Mouse (Mus musculus) myocyte (in vitro differentiated cells): Measurements from ENCODE around the gene Pik3r5. TPM values are rescaled to one million over a fixed set of nuclear protein-coding genes. Genes with fewer than 3 reads are reported as not detected.

ENCODE experiments used
- H3K27me3 ChIP-seq: one replicate; pipeline ENCODE4 v1.6.1; 2011; ENCODE audit not compliant: control insufficient read depth, insufficient read depth, insufficient read length
- H3K36me3 ChIP-seq: one replicate; pipeline ENCODE4 v1.6.1; 2011; ENCODE audit not compliant: control insufficient read depth, insufficient read depth
- H3K4me2 ChIP-seq: one replicate; pipeline ENCODE4 v1.6.1; 2011; ENCODE audit warnings: low read depth, control low read depth
- H3K4me3 ChIP-seq: one replicate; pipeline ENCODE4 v1.5.1; 2011; ENCODE audit warnings: mild to moderate bottlenecking, control low read depth, moderate library complexity
- H3K79me2 ChIP-seq: one replicate; pipeline ENCODE4 v1.6.1; 2011; ENCODE audit not compliant: control insufficient read depth, insufficient read depth
- H3ac ChIP-seq: one replicate; pipeline ENCODE4 v1.6.1; 2011; ENCODE audit not compliant: control insufficient read depth, insufficient read length
- CEBPB ChIP-seq: IDR thresholded peaks from 2 replicates; pipeline ENCODE4 v1.6.1; 2011; ENCODE audit warnings: mild to moderate bottlenecking, moderate library complexity; ENCODE audit not compliant: poor library complexity, insufficient read depth, severe bottlenecking
- E2F4 ChIP-seq: IDR thresholded peaks from one replicate; pipeline ENCODE4 v1.6.1; 2011; ENCODE audit warnings: mild to moderate bottlenecking, control low read depth, moderate library complexity; ENCODE audit not compliant: insufficient read depth
- MAX ChIP-seq: IDR thresholded peaks from one replicate; pipeline ENCODE4 v1.6.1; 2011; ENCODE audit warnings: low read depth, mild to moderate bottlenecking, control low read depth
- MYOD1 ChIP-seq, 3 experiments: IDR thresholded peaks; one replicate each; pipeline ENCODE4 v1.6.1; 2011; ENCODE audit warnings: control low read depth in 2 of 3, low read depth in 2 of 3, mild to moderate bottlenecking in 2 of 3, moderate library complexity in 1 of 3; ENCODE audit not compliant: insufficient read length in 2 of 3, control insufficient read depth in 1 of 3
- MYOG ChIP-seq, 3 experiments: IDR thresholded peaks; one replicate each; pipeline ENCODE4 v1.6.1; 2011; ENCODE audit warnings: control low read depth in 2 of 3, low read depth in 2 of 3, mild to moderate bottlenecking in 2 of 3; ENCODE audit not compliant: insufficient read length in 2 of 3, control insufficient read depth in 1 of 3, insufficient read depth in 1 of 3
- POLR2A ChIP-seq: IDR thresholded peaks from one replicate; pipeline ENCODE4 v1.6.1; 2011; ENCODE audit warnings: low read depth, mild to moderate bottlenecking, control low read depth, moderate library complexity; ENCODE audit not compliant: insufficient read length
- POLR2AphosphoS2 ChIP-seq: IDR thresholded peaks from one replicate; pipeline ENCODE4 v1.6.1; 2011; ENCODE audit warnings: low read depth, control low read depth; ENCODE audit not compliant: insufficient read length
- REST ChIP-seq: IDR thresholded peaks from one replicate; pipeline ENCODE4 v1.6.1; 2011; ENCODE audit warnings: mild to moderate bottlenecking, control low read depth, moderate library complexity; ENCODE audit not compliant: insufficient read depth, insufficient read length
- SRF ChIP-seq: IDR thresholded peaks from one replicate; pipeline ENCODE4 v1.6.1; 2011; ENCODE audit warnings: low read depth; ENCODE audit not compliant: control insufficient read depth, insufficient read length
- TCF12 ChIP-seq: IDR thresholded peaks from one replicate; pipeline ENCODE4 v1.6.1; 2011; ENCODE audit warnings: mild to moderate bottlenecking, control low read depth; ENCODE audit not compliant: poor library complexity, insufficient read depth, severe bottlenecking
- TCF3 ChIP-seq: IDR thresholded peaks from one replicate; pipeline ENCODE4 v1.6.1; 2011; ENCODE audit warnings: low read depth, control low read depth; ENCODE audit not compliant: insufficient read length
- USF1 ChIP-seq: IDR thresholded peaks from one replicate; pipeline ENCODE4 v1.6.1; 2011; ENCODE audit warnings: low read depth, mild to moderate bottlenecking, control low read depth, moderate library complexity
- polyA plus RNA-seq: library from polyadenylated mRNA; unstranded; fragments of >200 nt; fragmentation: generic; extraction: Trizol; gene quantifications from one replicate; pipeline ENCODE4 v1.2.1, GENCODE M21; 2012; ENCODE audit warnings: missing spikeins

Gene Pik3r5
- polyA plus RNA-seq, 1 experiment, result 0.22 TPM

GRCm38 (mm10) chr11:68519362-68519761 is 87.4 kb downstream of the Pik3r5 start:
- Histone ChIP-seq H3K4me2 (no peak overlapping the region), H3K4me3 (no peak overlapping the region), H3K27me3 (no peaks in the 10 kb centered on the region), H3K36me3 (no peaks in the 10 kb centered on the region), H3K79me2 (no peaks in the 10 kb centered on the region), H3ac (no peak overlapping the region)
- TF ChIP-seq CEBPB (no peak), POLR2AphosphoS2 (no peak), REST (no peak), MYOG (IDR thresholded peaks at IDR 0.05; ENCODE audit: control insufficient read depth in 1 of 3, insufficient read depth in 1 of 3, insufficient read length in 2 of 3, low read depth in 2 of 3) (no peak), E2F4 (no peak), MYOD1 (IDR thresholded peaks at IDR 0.05; ENCODE audit: control insufficient read depth in 1 of 3, insufficient read length in 2 of 3, low read depth in 2 of 3) (no peak), TCF3 (no peak), USF1 (no peak), TCF12 (no peak), POLR2A (no peak), MAX (no peak)

GRCm38 (mm10) chr11:68519815-68520214 is 87.9 kb downstream of the Pik3r5 start:
- H3K36me3 ChIP-seq, result no peaks in the 10 kb centered on the region
- H3K4me2 ChIP-seq, result no peak overlapping the region
- no peak overlapping the region for H3ac ChIP-seq
- TF ChIP-seq REST, result no peak
- TF ChIP-seq SRF, result no peak
- TF ChIP-seq USF1, result no peak
- no peak for TF ChIP-seq E2F4
- H3K27me3 ChIP-seq, result no peaks in the 10 kb centered on the region
- H3K4me3 ChIP-seq, result no peak overlapping the region
- no peaks in the 10 kb centered on the region for H3K79me2 ChIP-seq

DNA sequence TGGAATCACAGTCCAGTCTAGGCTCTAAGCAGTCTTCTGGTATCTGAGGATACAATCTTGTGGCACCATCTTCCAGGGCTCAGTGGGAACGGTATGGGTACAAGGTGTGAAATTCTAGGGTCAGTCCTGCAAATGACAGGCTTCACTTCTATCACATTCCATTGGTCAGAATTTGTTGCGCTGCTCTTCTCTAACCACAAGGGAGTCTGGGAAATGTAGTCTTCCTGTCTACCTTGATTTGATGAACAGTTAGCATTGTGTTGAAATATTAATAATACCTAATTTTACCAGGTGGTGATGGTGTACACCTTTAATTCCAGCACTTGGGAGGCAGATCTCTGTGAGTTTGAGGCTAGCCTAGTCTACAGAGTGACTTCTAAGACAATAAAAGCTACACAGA is 88.5 kb downstream of the Pik3r5 start:
- Histone ChIP-seq H3K4me3 (no peak overlapping the region), H3K79me2 (no peaks in the 10 kb centered on the region), H3K4me2 (no peak overlapping the region), H3K36me3 (no peaks in the 10 kb centered on the region), H3K27me3 (peaks cover 3% of the 10 kb centered on the region), H3ac (no peak overlapping the region)
- TF ChIP-seq REST (no peak), MYOG (IDR thresholded peaks at IDR 0.05; ENCODE audit: control insufficient read depth in 1 of 3, insufficient read depth in 1 of 3, insufficient read length in 2 of 3, low read depth in 2 of 3) (no peak), TCF3 (no peak), MAX (no peak), CEBPB (no peak)

GRCm38 (mm10) chr11:68521352-68521751 is 89.4 kb downstream of the Pik3r5 start:
- no peak for TF ChIP-seq E2F4
- no peak for TF ChIP-seq SRF
- TF ChIP-seq MYOD1 (IDR thresholded peaks at IDR 0.05; ENCODE audit: control insufficient read depth in 1 of 3, insufficient read length in 2 of 3, low read depth in 2 of 3), result no peak
- no peak for TF ChIP-seq REST
- TF ChIP-seq USF1, result no peak
- TF ChIP-seq MAX, result no peak
- no peak for TF ChIP-seq TCF12
- no peak for TF ChIP-seq MYOG (IDR thresholded peaks at IDR 0.05; ENCODE audit: control insufficient read depth in 1 of 3, insufficient read depth in 1 of 3, insufficient read length in 2 of 3, low read depth in 2 of 3)
- no peak for TF ChIP-seq CEBPB
- TF ChIP-seq POLR2A, result no peak
- TF ChIP-seq POLR2AphosphoS2, result no peak
- no peak for TF ChIP-seq TCF3
- Histone ChIP-seq H3ac (no peak overlapping the region), H3K36me3 (no peaks in the 10 kb centered on the region), H3K4me3 (no peak overlapping the region), H3K79me2 (no peaks in the 10 kb centered on the region), H3K27me3 (peaks cover 7% of the 10 kb centered on the region), H3K4me2 (no peak overlapping the region)

DNA sequence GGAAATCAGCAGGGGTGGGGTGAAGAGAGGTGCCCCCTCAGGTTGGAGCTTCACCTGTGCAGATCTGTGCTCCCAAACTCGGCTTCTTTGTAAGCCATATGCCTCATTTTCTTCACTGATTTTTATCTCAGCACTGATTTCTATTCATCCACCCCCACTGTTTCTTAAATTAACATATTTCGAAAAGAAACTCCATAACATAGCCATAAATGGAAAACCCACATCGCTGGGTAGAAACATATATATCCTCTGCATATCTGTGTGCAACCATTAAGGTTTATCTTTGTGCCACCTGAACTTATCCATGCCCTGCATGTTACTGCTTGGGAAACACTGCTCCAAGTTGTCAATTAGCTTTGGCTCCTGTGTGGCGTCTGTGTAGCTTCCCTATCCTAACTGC is 94.5 kb downstream of the Pik3r5 start:
- Histone ChIP-seq H3ac (no peak overlapping the region), H3K36me3 (no peaks in the 10 kb centered on the region), H3K4me3 (no peak overlapping the region), H3K27me3 (peaks cover 34% of the 10 kb centered on the region), H3K4me2 (no peak overlapping the region), H3K79me2 (no peaks in the 10 kb centered on the region)
- TF ChIP-seq CEBPB (no peak), SRF (no peak), POLR2A (no peak), MYOG (IDR thresholded peaks at IDR 0.05; ENCODE audit: control insufficient read depth in 1 of 3, insufficient read depth in 1 of 3, insufficient read length in 2 of 3, low read depth in 2 of 3) (no peak), MAX (no peak), REST (no peak), POLR2AphosphoS2 (no peak), TCF12 (no peak)
